Comparison of ENCODE assay signal across 10 mouse cellular contexts in genomic region chr11:66122017-66122416, GRCm38 (mm10). TPM values are rescaled to one million over a fixed set of nuclear protein-coding genes. Genes with fewer than 3 reads are reported as not detected.
A peak's percentile ranks its signal among the peaks of the same experiment; 100 is the strongest.
DNase-seq lines count a peak whose midpoint lies in the region; ATAC-seq and TF ChIP-seq lines count a peak whose summit lies in the region.
"Had no signal": no experiment of that assay in that cellular context is flagged by ENCODE, and none has a peak within 500 bp of the region (broad histone marks: within the 10 kb centered on the region; RNA-seq: fewer than 3 reads in every experiment).

No protein-coding gene starts in this region.

- H3K27ac ChIP-seq in kidney, embryonic 15.5 days: no peak overlapping the region
- no peak overlapping the region for H3K27ac ChIP-seq in MEL (ENCODE audit: control insufficient read depth, low read depth, low read length)
- H3K27ac ChIP-seq in midbrain, embryonic 16.5 days (ENCODE audit: low read length): no peak overlapping the region
- H3K27ac ChIP-seq: embryonic facial prominence, embryonic 12.5 days; lung, embryonic 15.5 days had no signal

- TF ChIP-seq EP300 in MEL (IDR thresholded peaks at IDR 0.05; ENCODE audit: low read depth in 1 of 2, low read length in 2 of 2): no peak

- no peak overlapping the region for H3K4me3 ChIP-seq in kidney, embryonic 15.5 days (replicated peaks)
- no peak overlapping the region for H3K4me3 ChIP-seq in MEL (ENCODE audit: control insufficient read depth in 1 of 2, insufficient read depth in 1 of 2, low read depth in 2 of 2, low read length in 2 of 2)
- no peak overlapping the region for H3K4me3 ChIP-seq in midbrain, embryonic 16.5 days (ENCODE audit: low read depth, low read length)
- H3K4me3 ChIP-seq: embryonic facial prominence, embryonic 12.5 days; lung, embryonic 15.5 days had no signal

- no peak overlapping the region for H3K4me2 ChIP-seq in kidney, embryonic 15.5 days
- H3K4me2 ChIP-seq in midbrain, embryonic 16.5 days (ENCODE audit: low read length): no peak overlapping the region
- H3K4me2 ChIP-seq: embryonic facial prominence, embryonic 12.5 days; lung, embryonic 15.5 days had no signal

- no peak overlapping the region for H3K9ac ChIP-seq in kidney, embryonic 15.5 days
- H3K9ac ChIP-seq in MEL (ENCODE audit: control insufficient read depth, low read depth, low read length, poor library complexity, severe bottlenecking): no peak overlapping the region
- no peak overlapping the region for H3K9ac ChIP-seq in midbrain, embryonic 16.5 days (ENCODE audit: low read depth, low read length)
- H3K9ac ChIP-seq: embryonic facial prominence, embryonic 12.5 days; lung, embryonic 15.5 days had no signal

- TF ChIP-seq CTCF in MEL (IDR thresholded peaks at IDR 0.05 in 2 of 3, conservative IDR thresholded peaks at IDR 0.05 in 1 of 3; ENCODE audit: control insufficient read depth in 1 of 3, insufficient read depth in 1 of 3, low read depth in 2 of 3, low read length in 3 of 3, poor library complexity in 1 of 3, severe bottlenecking in 1 of 3): peak; percentile 61 to 71 (median 68)

- WGBS in kidney, embryonic 15.5 days: 17% methylated on average over 3 of the region's 3 CpGs
- 14% methylated on average over 3 of the region's 3 CpGs for WGBS in midbrain, embryonic 16.5 days

- no peak for ATAC-seq in kidney, embryonic 15.5 days (replicated peaks; ENCODE audit: low FRiP score)
- ATAC-seq in midbrain, embryonic 16.5 days: 0 out of 2 replicates have a peak, but pooled peaks have one; percentile 70
- no peak; the same call in 1 of the 2 replicates for ATAC-seq in granulocyte monocyte progenitor cell, adult 5-6 weeks (replicated peaks; ENCODE audit: poor library complexity, severe bottlenecking)

- no peaks in the 10 kb centered on the region for H3K36me3 ChIP-seq in kidney, embryonic 15.5 days
- no peaks in the 10 kb centered on the region for H3K36me3 ChIP-seq in MEL (ENCODE audit: control insufficient read depth in 1 of 2, insufficient read depth in 2 of 2, low read length in 2 of 2)
- H3K36me3 ChIP-seq in midbrain, embryonic 16.5 days (ENCODE audit: control insufficient read depth, insufficient read depth, low read length): no peaks in the 10 kb centered on the region
- H3K36me3 ChIP-seq: embryonic facial prominence, embryonic 12.5 days; lung, embryonic 15.5 days had no signal

- no peaks in the 10 kb centered on the region for H3K4me1 ChIP-seq in kidney, embryonic 15.5 days
- H3K4me1 ChIP-seq in MEL (ENCODE audit: control insufficient read depth in 1 of 2, insufficient read depth in 2 of 2, low read length in 2 of 2): no peaks in the 10 kb centered on the region
- H3K4me1 ChIP-seq in midbrain, embryonic 16.5 days (ENCODE audit: control insufficient read depth, insufficient read depth, low read length): no peaks in the 10 kb centered on the region
- H3K4me1 ChIP-seq: embryonic facial prominence, embryonic 12.5 days; lung, embryonic 15.5 days had no signal

- H3K79me2 ChIP-seq in MEL (ENCODE audit: control insufficient read depth, insufficient read depth, low read length, poor library complexity): no peaks in the 10 kb centered on the region

- no peaks in the 10 kb centered on the region for H3K27me3 ChIP-seq in kidney, embryonic 15.5 days
- H3K27me3 ChIP-seq in MEL (ENCODE audit: control insufficient read depth in 1 of 2, insufficient read depth in 2 of 2, low read length in 2 of 2): no peaks in the 10 kb centered on the region
- no peaks in the 10 kb centered on the region for H3K27me3 ChIP-seq in midbrain, embryonic 16.5 days (ENCODE audit: control insufficient read depth, insufficient read depth, low read depth, low read length)
- H3K27me3 ChIP-seq: embryonic facial prominence, embryonic 12.5 days had no signal

- peak; percentile 45 for DNase-seq in kidney, adult 18-20 months
- DNase-seq in MEL (ENCODE audit: low read depth, low spot score): peak; percentile 37
- peak; percentile 4 for DNase-seq in c-Kit-positive CD71-positive TER-119-positive erythroid progenitor cells, embryonic 14.5 days (ENCODE audit: low spot score)
- DNase-seq in frontal cortex, adult 2 months (ENCODE audit: extremely low spot score in 1 of 2, low spot score in 1 of 2): peak; percentile 11 to 85
- DNase-seq in layer of hippocampus, postnatal 14 days (ENCODE audit: low spot score in 2 of 2): peak; percentile 70 to 82

- no peaks in the 10 kb centered on the region for H3K9me3 ChIP-seq in kidney, embryonic 15.5 days (replicated peaks)
- no peaks in the 10 kb centered on the region for H3K9me3 ChIP-seq in MEL (replicated peaks; ENCODE audit: insufficient read depth, low read length)
- no peaks in the 10 kb centered on the region for H3K9me3 ChIP-seq in midbrain, embryonic 16.5 days (replicated peaks; ENCODE audit: control insufficient read depth, low read length, poor library complexity, severe bottlenecking)
- H3K9me3 ChIP-seq: embryonic facial prominence, embryonic 12.5 days; lung, embryonic 15.5 days had no signal

- TF ChIP-seq RAD21 in MEL (IDR thresholded peaks at IDR 0.05; ENCODE audit: low read depth, low read length): peak; percentile 60

- no peak for TF ChIP-seq POLR2A in MEL (IDR thresholded peaks at IDR 0.05; ENCODE audit: control insufficient read depth in 1 of 2, insufficient read depth in 1 of 2, low read depth in 1 of 2, low read length in 2 of 2, poor library complexity in 1 of 2)

TF ChIP-seq in MEL, 35 proteins besides CTCF, POLR2A, EP300 and RAD21:
- TF ChIP-seq MXI1 (IDR thresholded peaks at IDR 0.05; ENCODE audit: low read depth, low read length): no peak
- TF ChIP-seq KAT2A (conservative IDR thresholded peaks at IDR 0.05; ENCODE audit: low read depth, low read length): no peak
- TF ChIP-seq BHLHE40 (IDR thresholded peaks at IDR 0.05; ENCODE audit: borderline replicate concordance, low read depth, low read length): no peak
- no peak for TF ChIP-seq MYB (IDR thresholded peaks at IDR 0.05; ENCODE audit: low read depth, low read length)
- no peak for TF ChIP-seq ETS1 (IDR thresholded peaks at IDR 0.05; ENCODE audit: low read depth, low read length)
- TF ChIP-seq ZC3H11A (IDR thresholded peaks at IDR 0.05; ENCODE audit: low read depth, low read length): peak; percentile 35
- no peak for TF ChIP-seq TBP (IDR thresholded peaks at IDR 0.05; ENCODE audit: low read depth, low read length)
- TF ChIP-seq SIN3A (IDR thresholded peaks at IDR 0.05; ENCODE audit: low read length): no peak
- TF ChIP-seq JUND (IDR thresholded peaks at IDR 0.05; ENCODE audit: low read depth, low read length): no peak
- TF ChIP-seq MEF2A (IDR thresholded peaks at IDR 0.05; ENCODE audit: extremely low read depth, insufficient replicate concordance, low read depth, low read length, poor library complexity, severe bottlenecking): no peak
- TF ChIP-seq HCFC1 (IDR thresholded peaks at IDR 0.05; ENCODE audit: low read depth, low read length): no peak
- TF ChIP-seq SMC3 (IDR thresholded peaks at IDR 0.05; ENCODE audit: low read depth, low read length): peak; percentile 68
- TF ChIP-seq E2F4 (IDR thresholded peaks at IDR 0.05; ENCODE audit: borderline replicate concordance, low read depth, low read length): no peak
- TF ChIP-seq RCOR1 (IDR thresholded peaks at IDR 0.05; ENCODE audit: low read depth, low read length): no peak
- no peak for TF ChIP-seq NRF1 (IDR thresholded peaks at IDR 0.05; ENCODE audit: insufficient read depth, low read depth, low read length, poor library complexity, severe bottlenecking)
- TF ChIP-seq ZKSCAN1 (IDR thresholded peaks at IDR 0.05; ENCODE audit: low read depth, low read length): no peak

RNA-seq across cellular contexts. Expression of gene Dnah9, which starts 46.3 kb away (rescaled TPM):
- polyA plus RNA-seq in kidney, embryonic 15.5 days (2015; fragmentation: Nextera tagmentation; extraction: Ambion mirVana): 0.09 and 0.12 TPM in 2 replicates
- total RNA-seq in MEL (2012; rRNA removed): not detected in 2 replicates
- under 1 TPM in 1 of 2 experiments, not detected in 1; 0.01 TPM for polyA plus RNA-seq in MEL (2012; ENCODE audit: insufficient read depth in 1 of 2, insufficient read length in 2 of 2, low read depth in 1 of 2, low replicate concordance in 2 of 2, missing spikeins in 1 of 2)
- polyA plus RNA-seq in frontal cortex, adult 2 months (2012; rRNA removed): 0.76 and 0.98 TPM in 2 replicates
- 10 to 100 TPM; 14.5 to 15.7 TPM for total RNA-seq in layer of hippocampus, postnatal 14 days (2021)
- 2.6 and 2.7 TPM in 2 replicates for polyA plus RNA-seq in midbrain, embryonic 16.5 days (2015; fragmentation: Nextera tagmentation; extraction: Ambion mirVana)
- not detected in 2 replicates for total RNA-seq in granulocyte monocyte progenitor cell, adult 5-6 weeks (2014; fragmentation: Nextera tagmentation)
- not detected in 2 replicates for total RNA-seq in granulocyte monocyte progenitor cell, adult 5-6 weeks (2017)

Comparison
In these comparisons a context has a peak if more than half of its experiments do, and no peak if none do; other contexts are left out.
1. DNase-seq: peak in every context shown above with its lines; median percentile 76 in layer of hippocampus, postnatal 14 days; 48 in frontal cortex, adult 2 months; 45 in kidney, adult 18-20 months; 37 in MEL; 4 in c-Kit-positive CD71-positive TER-119-positive erythroid progenitor cells, embryonic 14.5 days.